Mouse (Mus musculus): ENCODE measurements around the gene Tlk1. TPM values are rescaled to one million over a fixed set of nuclear protein-coding genes. Genes with fewer than 3 reads are reported as not detected.

Tlk1 gene
- polyA plus RNA-seq, 1 experiment from 2014 or later, result 17.7 TPM

DNA sequence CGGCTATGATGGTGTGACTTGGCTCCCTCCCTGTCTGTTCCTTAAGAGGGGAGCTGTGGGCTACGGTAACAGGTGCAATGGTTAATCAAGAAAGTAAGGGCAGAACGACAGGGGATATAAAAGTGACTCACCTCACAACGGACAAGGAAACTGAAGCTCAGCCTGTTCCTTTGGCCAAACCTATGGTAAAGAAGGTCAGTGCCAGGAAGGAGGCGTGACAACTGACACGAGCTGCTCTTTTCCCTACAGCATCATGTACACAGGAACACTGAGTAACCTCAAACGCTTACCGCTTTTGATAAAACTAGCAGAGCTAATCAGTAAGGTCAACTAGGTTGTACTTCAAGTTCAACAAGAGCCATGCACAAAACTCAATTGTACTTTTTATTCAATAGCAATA lies 42.0 kb downstream of the Tlk1 start:
- no peak overlapping the region for H3K9ac ChIP-seq (ENCODE audit: low read depth, low read length)
- H3K4me1 ChIP-seq (ENCODE audit: control insufficient read depth, insufficient read depth, low read depth, low read length), result no peaks in the 10 kb centered on the region
- no peak overlapping the region for H3K4me3 ChIP-seq (ENCODE audit: low read length)
- no peak overlapping the region for H3K4me2 ChIP-seq (ENCODE audit: low read length)
- 91% methylated on average over 8 of the region's 8 CpGs for WGBS
- H3K36me3 ChIP-seq (ENCODE audit: control insufficient read depth, insufficient read depth, low read length), result no peaks in the 10 kb centered on the region
- H3K9me3 ChIP-seq (ENCODE audit: control insufficient read depth, low read length), result no peaks in the 10 kb centered on the region
- no peaks in the 10 kb centered on the region for H3K27me3 ChIP-seq (replicated peaks; ENCODE audit: control insufficient read depth, insufficient read depth, low read length)
- no peak overlapping the region for H3K27ac ChIP-seq (ENCODE audit: low read depth, low read length)
- no peak for ATAC-seq

DNA sequence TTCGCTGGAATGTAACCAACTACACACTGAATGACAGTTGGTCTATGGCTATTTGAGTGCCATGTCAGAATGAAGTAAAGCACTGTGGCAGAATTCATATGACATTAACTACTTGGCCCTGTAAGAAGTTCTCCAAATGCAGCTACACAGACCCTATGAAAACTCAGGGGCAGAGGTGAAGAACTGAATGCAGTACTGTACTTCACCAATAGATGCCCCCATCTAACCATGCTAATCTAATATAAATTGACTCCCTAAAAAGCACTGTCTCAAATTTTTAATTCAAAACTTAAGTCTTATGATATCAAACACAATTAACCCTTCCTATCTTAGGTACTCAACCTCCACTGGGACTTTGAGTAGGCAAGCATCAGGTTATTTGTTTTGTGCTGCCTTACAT lies 45.9 kb downstream of the Tlk1 start:
- Histone ChIP-seq H3K36me3 (ENCODE audit: control insufficient read depth, insufficient read depth, low read length) (no peaks in the 10 kb centered on the region), H3K27me3 (replicated peaks; ENCODE audit: control insufficient read depth, insufficient read depth, low read length) (no peaks in the 10 kb centered on the region), H3K9me3 (ENCODE audit: control insufficient read depth, low read length) (no peaks in the 10 kb centered on the region), H3K4me2 (ENCODE audit: low read length) (no peak overlapping the region), H3K27ac (ENCODE audit: low read depth, low read length) (no peak overlapping the region), H3K4me3 (ENCODE audit: low read length) (no peak overlapping the region), H3K9ac (ENCODE audit: low read depth, low read length) (no peak overlapping the region), H3K4me1 (ENCODE audit: control insufficient read depth, insufficient read depth, low read depth, low read length) (no peaks in the 10 kb centered on the region)
- 97% methylated on average over 1 of the region's 1 CpGs for WGBS
- 0 out of 2 replicates have a peak, but pooled peaks have one; percentile 54 for ATAC-seq

DNA sequence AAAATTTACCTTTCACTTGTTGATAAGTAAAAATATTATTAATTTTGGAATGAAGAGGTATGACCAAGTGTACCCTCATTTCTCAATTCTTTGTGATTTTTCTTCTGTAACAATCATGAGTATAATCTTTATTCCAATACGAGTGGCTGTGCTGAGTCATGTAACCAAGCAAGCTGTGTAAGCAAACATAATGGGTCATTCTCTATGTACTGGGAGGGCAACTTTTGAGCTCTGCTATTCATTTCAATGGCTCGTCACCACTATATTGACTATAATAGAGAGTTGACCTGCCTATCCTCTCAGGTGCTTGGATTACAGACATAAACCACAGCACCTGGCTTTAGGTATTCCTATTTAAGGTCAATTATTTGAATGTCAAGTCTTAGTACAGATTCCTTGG lies 48.8 kb downstream of the Tlk1 start:
- Histone ChIP-seq H3K27ac (ENCODE audit: low read depth, low read length) (no peak overlapping the region), H3K4me1 (ENCODE audit: control insufficient read depth, insufficient read depth, low read depth, low read length) (no peaks in the 10 kb centered on the region), H3K27me3 (replicated peaks; ENCODE audit: control insufficient read depth, insufficient read depth, low read length) (no peaks in the 10 kb centered on the region), H3K9me3 (ENCODE audit: control insufficient read depth, low read length) (no peaks in the 10 kb centered on the region), H3K9ac (ENCODE audit: low read depth, low read length) (no peak overlapping the region), H3K36me3 (ENCODE audit: control insufficient read depth, insufficient read depth, low read length) (no peaks in the 10 kb centered on the region), H3K4me2 (ENCODE audit: low read length) (no peak overlapping the region), H3K4me3 (ENCODE audit: low read length) (no peak overlapping the region)
- ATAC-seq, result no peak
- 68% methylated on average over 2 of the region's 2 CpGs for WGBS

DNA sequence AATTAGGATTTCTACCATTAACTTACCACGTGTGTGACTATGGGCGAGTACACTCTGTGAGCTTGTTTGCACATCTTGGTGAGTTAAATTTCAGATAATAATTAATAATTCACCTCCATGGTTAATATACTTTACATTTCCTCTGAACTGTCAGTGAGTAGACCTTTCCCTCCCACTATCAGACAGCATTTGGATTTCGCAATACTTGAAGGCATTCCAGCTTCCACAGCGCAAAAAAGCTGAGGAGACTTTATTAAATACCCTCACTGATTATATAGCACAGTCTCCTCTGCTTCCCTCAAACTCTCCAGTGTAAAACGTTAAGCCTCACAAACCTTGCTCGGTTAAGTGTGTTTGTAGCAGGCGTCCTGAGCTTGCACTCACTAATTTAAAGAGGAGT lies 60.8 kb downstream of the Tlk1 start:
- no peak for ATAC-seq
- Histone ChIP-seq H3K9ac (ENCODE audit: low read depth, low read length) (no peak overlapping the region), H3K27me3 (replicated peaks; ENCODE audit: control insufficient read depth, insufficient read depth, low read length) (no peaks in the 10 kb centered on the region), H3K27ac (ENCODE audit: low read depth, low read length) (no peak overlapping the region), H3K36me3 (ENCODE audit: control insufficient read depth, insufficient read depth, low read length) (no peaks in the 10 kb centered on the region), H3K9me3 (ENCODE audit: control insufficient read depth, low read length) (no peaks in the 10 kb centered on the region), H3K4me1 (ENCODE audit: control insufficient read depth, insufficient read depth, low read depth, low read length) (no peaks in the 10 kb centered on the region), H3K4me2 (ENCODE audit: low read length) (no peak overlapping the region), H3K4me3 (ENCODE audit: low read length) (no peak overlapping the region)
- WGBS, result 89% methylated on average over 7 of the region's 7 CpGs

DNA sequence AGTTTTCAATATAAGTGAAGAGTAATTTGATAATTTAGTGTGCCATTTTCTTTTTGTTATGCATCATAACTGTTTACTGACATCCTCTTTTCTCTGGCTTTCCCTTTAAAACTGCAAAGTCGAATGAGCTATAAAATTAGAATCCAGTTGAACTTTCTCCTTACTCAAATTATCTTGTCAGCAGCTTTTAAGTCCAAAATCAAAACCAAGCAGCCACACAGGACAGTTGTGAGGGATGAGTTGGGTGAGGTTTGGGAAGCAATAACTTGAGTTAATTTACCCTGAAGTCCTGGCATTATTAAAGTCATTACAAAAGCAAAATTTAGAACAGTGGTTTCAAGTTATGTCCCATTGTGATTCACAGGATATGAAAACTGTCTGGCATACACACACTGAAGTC lies 62.8 kb downstream of the Tlk1 start:
- no peaks in the 10 kb centered on the region for H3K9me3 ChIP-seq (ENCODE audit: control insufficient read depth, low read length)
- no peak for ATAC-seq
- no peaks in the 10 kb centered on the region for H3K4me1 ChIP-seq (ENCODE audit: control insufficient read depth, insufficient read depth, low read depth, low read length)
- no peak overlapping the region for H3K27ac ChIP-seq (ENCODE audit: low read depth, low read length)
- no peaks in the 10 kb centered on the region for H3K36me3 ChIP-seq (ENCODE audit: control insufficient read depth, insufficient read depth, low read length)
- 88% methylated on average over 1 of the region's 1 CpGs for whole genome bisulfite sequencing
- H3K4me3 ChIP-seq (ENCODE audit: low read length), result no peak overlapping the region
- no peaks in the 10 kb centered on the region for H3K27me3 ChIP-seq (replicated peaks; ENCODE audit: control insufficient read depth, insufficient read depth, low read length)
- H3K9ac ChIP-seq (ENCODE audit: low read depth, low read length), result no peak overlapping the region
- no peak overlapping the region for H3K4me2 ChIP-seq (ENCODE audit: low read length)

DNA sequence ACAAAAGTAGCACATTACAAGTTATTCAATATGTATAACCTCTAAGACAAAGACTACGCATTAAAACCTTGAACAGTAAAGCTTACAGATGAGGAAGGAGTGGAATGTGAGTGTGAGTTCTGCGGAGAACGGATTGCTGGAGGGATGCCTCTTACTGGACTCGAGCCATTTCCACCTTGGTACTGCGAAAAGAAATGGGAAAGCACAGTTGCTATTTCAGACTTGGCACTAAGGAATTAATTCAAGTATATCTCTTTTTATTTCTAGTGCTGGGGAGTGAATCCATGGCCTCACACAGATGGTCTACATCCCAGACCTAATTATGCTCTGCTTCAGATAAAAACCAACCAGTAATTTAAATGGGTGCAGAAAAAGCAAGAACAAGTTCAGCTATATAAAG lies 73.4 kb downstream of the Tlk1 start:
- Histone ChIP-seq H3K27me3 (replicated peaks; ENCODE audit: control insufficient read depth, insufficient read depth, low read length) (no peaks in the 10 kb centered on the region), H3K9ac (ENCODE audit: low read depth, low read length) (no peak overlapping the region), H3K9me3 (ENCODE audit: control insufficient read depth, low read length) (no peaks in the 10 kb centered on the region), H3K4me3 (ENCODE audit: low read length) (no peak overlapping the region), H3K27ac (ENCODE audit: low read depth, low read length) (no peak overlapping the region), H3K4me1 (ENCODE audit: control insufficient read depth, insufficient read depth, low read depth, low read length) (no peaks in the 10 kb centered on the region), H3K36me3 (ENCODE audit: control insufficient read depth, insufficient read depth, low read length) (no peaks in the 10 kb centered on the region; the same call in 1 of the 2 replicates), H3K4me2 (ENCODE audit: low read length) (no peak overlapping the region)
- WGBS, result 90% methylated on average over 5 of the region's 5 CpGs
- no peak for ATAC-seq

DNA sequence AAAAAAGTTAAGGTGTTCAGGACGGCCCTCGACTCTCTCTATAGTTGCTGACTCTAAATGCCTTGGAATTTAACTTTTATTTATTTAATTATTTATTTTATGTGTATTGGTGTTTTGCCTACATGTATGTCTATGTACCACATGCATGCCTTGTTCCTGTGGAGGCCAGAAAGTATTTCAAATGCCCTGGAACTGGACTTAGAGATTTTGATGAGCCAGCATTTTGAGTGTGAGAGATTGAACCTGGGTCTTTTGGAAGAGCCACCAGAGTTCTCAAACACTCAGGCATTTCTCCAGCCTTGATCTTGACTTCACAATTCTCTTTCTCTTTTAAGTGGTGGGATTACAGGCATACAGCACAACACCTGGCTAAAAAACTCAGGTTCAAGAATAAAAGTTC lies 73.9 kb downstream of the Tlk1 start:
- no peak overlapping the region for H3K4me3 ChIP-seq (ENCODE audit: low read length)

DNA sequence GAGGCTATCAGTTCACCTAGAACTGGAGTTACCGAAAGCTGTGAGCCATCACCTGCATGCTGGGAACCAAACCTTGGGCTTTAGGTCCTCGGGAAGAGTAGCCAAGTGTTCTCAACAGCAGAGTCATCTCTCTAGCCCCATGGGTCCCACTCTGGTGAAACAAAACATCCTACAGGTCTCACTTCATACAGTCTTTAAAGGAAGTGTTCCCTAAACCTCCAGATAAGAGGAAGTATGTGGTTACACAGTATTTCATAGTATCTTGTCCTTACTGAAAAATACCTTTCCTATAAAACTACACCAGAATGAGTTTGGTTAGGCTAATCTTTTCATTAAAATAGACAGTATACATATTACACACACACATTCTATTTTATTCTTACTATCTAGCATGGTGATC lies 82.9 kb downstream of the Tlk1 start:
- 77% methylated on average over 2 of the region's 2 CpGs for WGBS
- no peak for ATAC-seq
- Histone ChIP-seq H3K27ac (ENCODE audit: low read depth, low read length) (no peak overlapping the region), H3K9ac (ENCODE audit: low read depth, low read length) (no peak overlapping the region), H3K4me2 (ENCODE audit: low read length) (no peak overlapping the region), H3K4me1 (ENCODE audit: control insufficient read depth, insufficient read depth, low read depth, low read length) (no peaks in the 10 kb centered on the region), H3K9me3 (ENCODE audit: control insufficient read depth, low read length) (no peaks in the 10 kb centered on the region; the same call in 1 of the 2 replicates), H3K36me3 (ENCODE audit: control insufficient read depth, insufficient read depth, low read length) (peaks cover 12% of the 10 kb centered on the region), H3K4me3 (ENCODE audit: low read length) (no peak overlapping the region), H3K27me3 (replicated peaks; ENCODE audit: control insufficient read depth, insufficient read depth, low read length) (no peaks in the 10 kb centered on the region)

More for the DNA sequence above, 73.9 kb downstream of the Tlk1 start:
- Histone ChIP-seq H3K9me3 (ENCODE audit: control insufficient read depth, low read length) (no peaks in the 10 kb centered on the region), H3K9ac (ENCODE audit: low read depth, low read length) (no peak overlapping the region), H3K4me2 (ENCODE audit: low read length) (no peak overlapping the region), H3K27ac (ENCODE audit: low read depth, low read length) (no peak overlapping the region), H3K27me3 (replicated peaks; ENCODE audit: control insufficient read depth, insufficient read depth, low read length) (no peaks in the 10 kb centered on the region), H3K4me1 (ENCODE audit: control insufficient read depth, insufficient read depth, low read depth, low read length) (no peaks in the 10 kb centered on the region), H3K36me3 (ENCODE audit: control insufficient read depth, insufficient read depth, low read length) (no peaks in the 10 kb centered on the region; the same call in 1 of the 2 replicates)
- 94% methylated on average over 2 of the region's 2 CpGs for WGBS
- no peak for ATAC-seq

DNA sequence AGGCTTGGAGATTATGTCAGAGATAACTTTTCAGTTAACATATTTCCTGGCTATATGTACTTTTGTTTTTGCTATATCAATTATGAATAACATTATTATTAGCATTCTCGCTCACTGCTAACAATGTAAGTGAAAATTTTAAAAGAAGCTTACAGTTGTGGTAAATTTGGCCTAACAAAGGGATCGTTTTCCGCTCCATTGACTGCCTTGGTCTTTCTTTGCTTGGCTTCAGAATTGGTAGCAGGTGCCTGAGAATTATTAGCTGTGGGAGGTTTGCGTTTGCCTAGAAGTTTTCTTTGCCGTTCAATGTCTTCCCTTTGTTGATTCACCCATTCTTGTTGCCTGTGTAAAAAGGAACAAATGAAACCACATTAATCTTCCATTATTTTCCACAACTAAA lies 83.6 kb downstream of the Tlk1 start:
- Histone ChIP-seq H3K27me3 (replicated peaks; ENCODE audit: control insufficient read depth, insufficient read depth, low read length) (no peaks in the 10 kb centered on the region), H3K4me1 (ENCODE audit: control insufficient read depth, insufficient read depth, low read depth, low read length) (no peaks in the 10 kb centered on the region), H3K9ac (ENCODE audit: low read depth, low read length) (no peak overlapping the region), H3K36me3 (ENCODE audit: control insufficient read depth, insufficient read depth, low read length) (peaks cover 12% of the 10 kb centered on the region), H3K27ac (ENCODE audit: low read depth, low read length) (no peak overlapping the region), H3K4me2 (ENCODE audit: low read length) (no peak overlapping the region), H3K4me3 (ENCODE audit: low read length) (no peak overlapping the region), H3K9me3 (ENCODE audit: control insufficient read depth, low read length) (no peaks in the 10 kb centered on the region; the same call in 1 of the 2 replicates)
- no peak for ATAC-seq
- 45% methylated on average over 5 of the region's 5 CpGs for WGBS

DNA sequence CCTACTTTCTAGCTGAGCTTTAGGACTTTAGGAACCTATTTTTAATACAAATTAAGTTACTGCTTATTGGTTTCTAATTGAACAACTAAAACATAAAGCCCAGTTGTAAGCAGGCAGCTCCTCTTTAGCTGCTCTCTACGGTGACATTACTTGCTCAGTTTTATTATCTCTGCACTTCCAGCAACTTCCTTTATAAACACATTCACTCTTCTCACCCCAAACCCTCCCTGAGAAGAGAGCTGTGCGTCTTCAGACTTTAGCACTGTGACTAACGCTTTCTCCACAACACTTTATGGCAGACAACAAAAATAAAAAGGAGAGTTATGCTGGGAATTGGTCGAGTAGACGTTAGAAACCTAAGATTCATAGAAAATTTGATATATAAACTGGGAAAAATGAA lies 89.5 kb downstream of the Tlk1 start:
- no peak overlapping the region for H3K4me2 ChIP-seq (ENCODE audit: low read length)
- no peak overlapping the region for H3K27ac ChIP-seq (ENCODE audit: low read depth, low read length)
- no peaks in the 10 kb centered on the region for H3K4me1 ChIP-seq (ENCODE audit: control insufficient read depth, insufficient read depth, low read depth, low read length)
- H3K9me3 ChIP-seq (ENCODE audit: control insufficient read depth, low read length), result no peaks in the 10 kb centered on the region
- H3K27me3 ChIP-seq (replicated peaks; ENCODE audit: control insufficient read depth, insufficient read depth, low read length), result no peaks in the 10 kb centered on the region
- ATAC-seq, result no peak
- H3K36me3 ChIP-seq (ENCODE audit: control insufficient read depth, insufficient read depth, low read length), result no peaks in the 10 kb centered on the region
- 75% methylated on average over 5 of the region's 5 CpGs for WGBS
- no peak overlapping the region for H3K4me3 ChIP-seq (ENCODE audit: low read length)
- no peak overlapping the region for H3K9ac ChIP-seq (ENCODE audit: low read depth, low read length)

Data from hindbrain, embryonic 16.5 days (tissue).